Mouse (Mus musculus) lung, postnatal 4 days (tissue): ENCODE data around the gene Rsbn1.

ENCODE experiments used
- DNase-seq, 2 experiments: peaks; one replicate each; pipeline ENCODE4 v3.0.0; 2021

Gene Rsbn1

GRCm38 (mm10) chr3:103960622-103961021, 46.7 kb downstream of the Rsbn1 start:
- DNase-seq: no peak

DNA sequence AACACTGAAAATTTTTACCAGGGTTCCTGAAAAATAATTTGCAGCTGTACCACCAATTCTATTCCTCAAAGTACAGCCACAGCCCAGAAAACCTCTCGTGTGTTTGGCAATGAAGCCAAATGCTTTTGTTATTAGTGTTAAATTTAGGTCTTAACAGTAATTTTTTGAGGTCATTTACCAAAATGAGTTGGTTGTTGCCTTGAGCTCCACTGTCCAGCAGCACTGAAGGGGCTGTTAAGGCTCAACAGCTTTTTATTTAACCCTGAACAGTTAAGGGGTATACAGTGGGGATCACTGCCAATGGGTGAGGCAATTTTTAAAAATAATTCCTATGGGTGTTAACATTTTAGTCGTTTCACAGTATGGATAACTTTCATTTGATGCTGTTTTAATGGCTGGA, 53.3 kb downstream of the Rsbn1 start:
- no peak for DNase-seq

DNA sequence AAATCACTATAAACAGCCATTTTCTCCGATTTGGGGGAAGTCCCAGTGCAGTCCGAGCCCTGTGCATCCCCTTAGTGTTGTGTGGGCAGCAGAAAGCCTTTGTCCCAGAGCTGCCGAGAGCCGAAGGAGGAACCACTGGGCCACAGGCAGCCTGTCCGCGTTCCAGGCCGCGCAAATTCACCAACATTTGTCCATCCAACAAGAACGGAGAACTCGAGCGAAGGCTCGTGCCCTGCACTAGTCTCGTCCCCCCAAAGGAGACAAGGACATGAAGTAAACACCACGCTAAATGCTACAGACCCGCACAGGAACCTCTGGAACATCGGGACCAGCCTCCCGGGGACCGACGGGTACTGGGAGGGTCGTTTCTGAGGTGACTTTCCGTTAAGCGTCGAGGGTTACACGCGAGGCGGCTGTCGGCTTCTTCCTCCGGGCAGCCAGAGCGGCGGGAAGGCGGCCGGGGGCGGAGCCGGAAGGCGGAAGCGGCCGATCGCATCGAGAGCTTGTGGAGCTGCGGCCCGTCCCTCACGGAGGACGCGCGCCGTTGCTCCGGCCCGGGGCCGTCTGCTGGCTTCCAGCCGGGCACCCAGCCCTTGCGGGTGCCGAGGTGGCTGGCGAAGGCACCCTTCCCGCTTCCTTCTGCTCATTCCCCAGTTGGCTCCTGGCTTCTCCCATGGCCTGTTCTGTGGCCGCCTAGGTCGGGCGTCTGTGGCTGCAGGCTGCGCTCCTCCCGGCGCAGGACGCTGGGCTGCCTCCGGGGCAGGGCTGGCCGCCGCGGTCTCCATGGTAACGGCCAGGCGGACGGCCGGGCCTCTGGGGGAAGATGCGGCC, 54.2 kb downstream of the Rsbn1 start, which contains the start of gene Phtf1:
Gene Phtf1, plus strand, starts transcription at position 250 of the 831 bp plus-strand sequence.
- peak; percentile 90 to 92 for DNase-seq

DNA sequence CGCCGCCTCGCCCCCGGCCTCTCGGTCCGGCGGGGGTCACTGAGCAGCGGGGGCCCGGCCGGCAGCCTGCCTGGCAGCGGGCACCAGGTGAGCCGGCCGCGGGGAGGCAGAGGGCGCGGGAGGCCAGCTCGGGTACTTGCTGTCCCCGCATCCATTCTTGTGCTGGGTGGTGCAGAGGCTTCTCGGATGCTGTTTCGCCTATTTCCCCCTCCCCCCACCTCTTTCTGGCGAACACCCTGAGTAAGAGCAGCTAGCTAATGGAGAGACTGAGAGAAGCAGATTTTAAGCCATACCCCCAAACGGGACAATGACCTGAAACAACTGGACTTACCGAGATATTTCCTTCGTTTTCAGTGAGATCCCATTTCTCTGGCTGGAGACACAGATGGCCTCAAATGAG, 54.8 kb downstream of the Rsbn1 start:
- DNase-seq: no peak

- no peak for DNase-seq
These were observed 57.2 kb downstream of the Rsbn1 start for GRCm38 (mm10) chr3:103971157-103971556.

DNA sequence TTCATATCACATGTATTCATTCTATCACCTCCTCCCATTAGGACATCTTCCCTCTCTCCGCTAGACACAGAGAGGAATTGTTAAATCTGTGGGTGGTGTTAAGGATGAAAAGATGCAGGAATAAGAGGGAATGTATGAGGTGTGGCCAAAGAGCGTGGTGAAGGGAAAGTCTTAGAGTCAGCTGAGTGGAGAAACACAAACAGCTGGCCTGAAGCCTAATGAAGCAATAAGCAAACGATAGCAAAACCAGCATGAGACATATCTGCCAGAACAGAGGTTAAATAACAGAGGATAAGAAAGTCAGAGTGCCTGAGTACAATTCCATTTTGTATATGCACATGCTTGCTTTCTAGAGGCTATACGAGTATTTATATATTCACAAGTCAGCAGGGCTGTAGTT, 70.6 kb downstream of the Rsbn1 start:
- no peak for DNase-seq

DNA sequence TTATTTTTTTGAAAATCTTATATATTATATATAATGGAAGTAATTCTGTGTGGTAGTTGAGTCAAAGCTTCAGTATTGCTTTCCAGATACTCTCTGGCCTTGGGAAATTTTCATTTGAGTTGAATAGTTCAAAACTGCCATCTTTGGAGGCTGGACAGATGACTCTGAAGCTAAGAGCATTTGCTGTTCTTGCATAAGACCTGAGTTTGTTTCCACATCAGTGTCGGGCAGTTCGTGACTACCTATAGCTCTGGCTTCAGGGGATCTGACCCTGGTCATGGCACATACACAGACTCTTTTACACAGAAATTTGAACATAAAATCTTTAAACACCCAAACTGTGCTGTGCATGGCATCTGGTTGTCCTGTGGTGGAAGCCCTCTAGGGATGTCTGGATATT, 71.3 kb downstream of the Rsbn1 start:
- DNase-seq: no peak

DNA sequence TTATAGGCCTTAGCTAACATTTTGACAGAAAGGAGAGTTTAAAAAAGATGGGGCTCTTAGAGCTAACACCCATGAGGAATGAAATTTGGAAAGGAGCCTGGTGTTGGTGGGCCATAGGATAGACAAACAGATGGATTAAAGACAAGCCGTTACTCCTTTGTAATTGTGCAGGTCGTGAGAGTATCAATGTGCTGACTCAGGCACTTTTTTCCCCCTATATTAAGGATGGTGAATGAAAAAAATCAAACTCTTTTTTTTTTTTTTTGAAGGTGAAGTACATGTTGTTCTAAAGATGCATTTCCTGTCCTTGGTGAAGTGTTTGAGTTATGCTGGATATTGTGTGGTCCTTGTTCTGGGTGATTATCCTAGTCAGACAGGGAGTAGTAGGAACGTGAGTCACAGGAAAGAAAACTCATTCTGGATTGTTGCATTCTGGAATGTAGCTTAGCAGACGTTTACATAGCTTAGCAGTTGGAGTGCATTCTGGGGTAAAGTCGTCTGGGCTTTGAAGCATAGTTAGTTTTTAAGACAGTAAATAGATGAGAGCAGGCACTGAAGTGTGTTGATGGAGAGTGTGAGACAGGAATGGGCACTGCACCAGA, 74.0 kb downstream of the Rsbn1 start:
- no peak for DNase-seq

- DNase-seq: no peak
These were observed 75.4 kb downstream of the Rsbn1 start for GRCm38 (mm10) chr3:103989352-103989751.

DNA sequence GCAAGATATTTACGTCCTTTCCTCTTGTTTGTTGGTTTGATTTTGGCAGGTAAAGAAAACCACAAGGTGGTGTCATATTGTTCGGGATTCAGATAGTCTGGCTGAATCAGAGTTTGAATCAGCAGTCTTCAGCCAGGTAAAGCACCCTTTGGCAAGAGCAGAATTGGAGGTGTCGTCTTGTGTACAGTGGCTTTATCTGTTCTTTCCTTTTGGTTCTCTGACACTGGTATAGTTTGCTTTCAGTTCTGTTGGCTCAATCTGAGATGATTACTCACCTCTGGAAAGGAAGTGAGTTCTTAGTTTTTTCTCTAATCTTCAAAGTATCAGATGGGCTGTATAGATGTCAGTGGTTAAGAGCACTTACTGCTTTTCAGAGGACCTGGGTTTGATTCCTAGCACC, 77.4 kb downstream of the Rsbn1 start:
- DNase-seq: no peak

- no peak for DNase-seq
These were observed 84.8 kb downstream of the Rsbn1 start for GRCm38 (mm10) chr3:103998724-103999123.

- DNase-seq: no peak
These were observed 93.1 kb downstream of the Rsbn1 start for GRCm38 (mm10) chr3:104006896-104007466.

DNA sequence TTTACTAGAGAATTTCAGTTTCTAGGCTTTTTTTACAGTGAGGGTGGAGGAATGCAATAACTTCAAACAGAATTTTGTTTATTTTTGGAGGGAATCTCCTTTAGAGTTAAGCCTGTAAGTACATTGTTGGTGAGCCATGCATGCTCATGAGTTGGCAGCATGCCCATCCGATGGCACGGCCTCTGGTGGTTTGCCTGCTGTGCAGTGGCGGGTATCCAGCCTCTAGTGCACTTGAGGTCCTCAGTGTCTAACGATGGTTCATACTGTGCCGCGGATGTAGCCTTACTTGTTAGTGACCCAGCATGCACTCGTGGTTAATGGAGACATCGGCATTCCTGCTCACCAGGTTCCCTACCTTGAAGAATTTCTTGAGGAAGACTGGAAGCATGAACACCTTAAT, 93.6 kb downstream of the Rsbn1 start:
- peak; percentile 30 to 64 for DNase-seq

DNA sequence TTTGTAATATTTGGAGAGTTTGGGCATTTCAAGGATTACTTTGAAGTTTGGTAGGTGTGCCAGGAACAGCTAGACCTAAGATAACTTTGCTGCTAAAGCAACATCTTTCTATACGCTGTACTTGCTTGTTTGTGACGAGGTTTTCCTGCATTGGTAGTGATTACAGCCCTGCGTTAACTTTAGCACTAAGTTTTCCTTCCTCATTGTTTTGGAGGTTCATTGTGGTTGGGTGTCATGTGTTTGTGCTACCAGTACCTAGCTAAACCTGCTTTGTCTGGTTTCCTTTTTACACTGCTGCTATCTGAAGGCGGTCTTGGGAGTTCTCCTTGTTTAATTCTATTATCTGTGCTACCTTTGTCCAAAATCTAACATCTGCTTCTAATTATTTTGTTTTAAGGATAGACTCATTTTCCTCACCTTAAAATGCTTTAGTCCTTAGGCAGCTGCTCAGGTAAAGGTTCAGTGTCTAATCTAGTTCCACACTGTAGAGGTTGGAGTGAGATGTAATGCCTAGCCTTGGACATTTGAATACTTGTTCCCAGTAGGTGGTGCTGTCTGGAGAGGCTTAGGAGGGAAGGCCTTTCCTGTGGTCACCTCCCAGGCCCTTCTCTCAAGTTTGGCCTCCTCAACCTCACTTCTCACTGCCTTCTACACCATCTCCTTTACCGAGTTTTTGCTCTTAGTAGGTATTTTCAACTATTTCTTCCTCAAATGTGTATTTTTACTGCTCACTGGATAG, 96.2 kb downstream of the Rsbn1 start:
- no peak for DNase-seq

GRCm38 (mm10) chr3:104011972-104012371, 98.1 kb downstream of the Rsbn1 start:
- no peak for DNase-seq
